Mouse (Mus musculus) neural tube, embryonic 14.5 days (tissue): ENCODE measurements around the gene Map7. TPM values are rescaled to one million over a fixed set of nuclear protein-coding genes. Genes with fewer than 3 reads are reported as not detected.

Source experiments
- ATAC-seq: fragments of 200-750 bp; cut with Nextera tagmentation; 2 replicates; pipeline ENCODE4 v1.8.0; 2017; ENCODE audit warnings: low read depth, mild to moderate bottlenecking, moderate TSS enrichment, moderate library complexity
- H3K27ac ChIP-seq: fragments of 300-500 bp; sonication (generic); 2 replicates; pipeline ENCODE4 v1.5.1; 2014; ENCODE audit warnings: low read depth, mild to moderate bottlenecking, control low read depth, low read length, moderate library complexity, mixed read lengths
- H3K27me3 ChIP-seq: fragments of 300-500 bp; sonication (generic); 2 replicates; pipeline ENCODE4 v1.6.1; 2014; ENCODE audit warnings: low read length; ENCODE audit not compliant: control insufficient read depth, insufficient read depth
- H3K36me3 ChIP-seq: fragments of 300-500 bp; sonication (generic); 2 replicates; pipeline ENCODE4 v1.6.1; 2014; ENCODE audit warnings: low read length, mixed read lengths; ENCODE audit not compliant: control insufficient read depth, insufficient read depth
- H3K4me1 ChIP-seq: fragments of 300-500 bp; sonication (generic); 2 replicates; pipeline ENCODE4 v1.6.1; 2014; ENCODE audit warnings: low read length; ENCODE audit not compliant: control insufficient read depth, insufficient read depth
- H3K4me2 ChIP-seq: fragments of 300-500 bp; sonication (generic); 2 replicates; pipeline ENCODE4 v1.6.1; 2014; ENCODE audit warnings: mild to moderate bottlenecking, low read depth, low read length, control low read depth
- H3K4me3 ChIP-seq: fragments of 300-500 bp; sonication (generic); 2 replicates; pipeline ENCODE4 v1.5.1; 2014; ENCODE audit warnings: low read depth, low read length, control low read depth, mixed read lengths
- H3K9ac ChIP-seq: fragments of 300-500 bp; sonication (generic); replicated peaks from 2 replicates; pipeline ENCODE4 v1.6.1; 2014; ENCODE audit warnings: low read depth, mild to moderate bottlenecking, control low read depth, low read length, mixed read lengths
- H3K9me3 ChIP-seq: fragments of 300-500 bp; sonication (generic); 2 replicates; pipeline ENCODE4 v1.6.1; 2016; ENCODE audit warnings: low read length; ENCODE audit not compliant: control insufficient read depth
- WGBS: fragments of 180-500 bp; shearing (Covaris S2); extraction: QIAGEN DNeasy Blood & Tissue Kit; methylation state at CpG from one replicate; pipeline ENCODE4 v1.1.7; 2014; 5-methylcytosine and 5-hydroxymethylcytosine counted together
- polyA plus RNA-seq: library from polyadenylated mRNA; unstranded; fragments of >200 nt; fragmentation: Nextera tagmentation; extraction: Ambion mirVana; gene quantifications from 2 replicates; pipeline ENCODE4 v1.2.1, GENCODE M21; 2014

Gene Map7
- polyA plus RNA-seq, 1 experiment from 2014 or later: 7.4 TPM

- no peak for ATAC-seq
- 80% methylated on average over 4 of the region's 4 CpGs for WGBS
- no peak overlapping the region for H3K27ac ChIP-seq
Observed at GRCm38 (mm10) chr10:20121981-20122380, 26.3 kb upstream of the Map7 start.

GRCm38 (mm10) chr10:20123401-20123800 lies 24.9 kb upstream of the Map7 start:
- ATAC-seq: no peak
- no peak overlapping the region for H3K4me3 ChIP-seq
- no peaks in the 10 kb centered on the region for H3K4me1 ChIP-seq
- H3K9ac ChIP-seq: no peak overlapping the region
- WGBS: 40% methylated on average over 9 of the region's 9 CpGs
- H3K9me3 ChIP-seq: no peaks in the 10 kb centered on the region
- H3K36me3 ChIP-seq: no peaks in the 10 kb centered on the region
- no peak overlapping the region for H3K27ac ChIP-seq
- H3K4me2 ChIP-seq: no peak overlapping the region
- H3K27me3 ChIP-seq: no peaks in the 10 kb centered on the region

More at GRCm38 (mm10) chr10:20121981-20122380, 26.3 kb upstream of the Map7 start:
- Histone ChIP-seq H3K9ac (no peak overlapping the region), H3K4me1 (no peaks in the 10 kb centered on the region), H3K4me3 (no peak overlapping the region), H3K9me3 (no peaks in the 10 kb centered on the region), H3K27me3 (no peaks in the 10 kb centered on the region), H3K4me2 (no peak overlapping the region), H3K36me3 (no peaks in the 10 kb centered on the region)

DNA sequence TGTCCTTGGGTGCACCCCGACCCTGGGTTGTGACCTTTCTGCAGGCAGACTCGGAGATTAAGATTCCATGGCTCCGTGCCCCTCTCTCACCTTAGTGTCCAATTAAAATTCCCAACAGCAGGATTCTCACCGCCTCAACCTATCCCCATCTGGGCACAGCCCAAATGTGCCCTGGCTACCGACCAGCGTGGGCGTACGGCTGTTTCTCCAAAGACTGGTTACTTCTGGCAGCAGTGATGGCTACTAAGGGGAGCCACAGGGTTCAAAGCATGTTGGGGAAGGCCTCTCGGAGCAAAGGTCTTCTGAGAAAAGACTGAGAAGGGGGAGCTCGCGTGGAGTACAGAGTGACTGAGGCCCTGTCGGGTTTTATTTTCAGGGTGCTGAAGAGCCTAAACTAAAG lies 23.7 kb upstream of the Map7 start:
- no peak for ATAC-seq
- H3K4me3 ChIP-seq: no peak overlapping the region
- no peaks in the 10 kb centered on the region for H3K27me3 ChIP-seq
- no peak overlapping the region for H3K9ac ChIP-seq
- H3K36me3 ChIP-seq: no peaks in the 10 kb centered on the region
- H3K4me1 ChIP-seq: no peaks in the 10 kb centered on the region
- H3K27ac ChIP-seq: no peak overlapping the region
- no peak overlapping the region for H3K4me2 ChIP-seq
- 89% methylated on average over 12 of the region's 12 CpGs for WGBS
- no peaks in the 10 kb centered on the region for H3K9me3 ChIP-seq

DNA sequence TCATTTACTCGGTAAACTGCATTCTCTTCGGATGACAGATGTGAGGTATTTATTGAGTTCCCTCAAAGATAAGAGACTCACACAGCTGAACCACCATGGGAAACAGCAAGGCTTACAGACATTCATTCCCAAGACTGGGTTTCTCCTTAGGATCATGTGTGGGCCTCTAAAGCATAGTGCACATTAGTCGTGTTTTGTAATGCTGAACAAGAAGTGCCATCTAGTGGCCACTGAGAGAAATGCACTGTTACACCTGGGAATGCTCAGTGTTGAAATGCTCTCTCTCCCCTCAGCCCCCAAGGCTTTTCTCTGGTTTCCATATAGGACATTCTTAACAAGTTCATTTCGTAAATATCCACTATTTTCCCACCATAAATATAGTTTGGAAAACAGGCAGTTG lies 23.0 kb upstream of the Map7 start:
- ATAC-seq: peak; percentile 89
- H3K27me3 ChIP-seq: no peaks in the 10 kb centered on the region
- no peak overlapping the region for H3K4me3 ChIP-seq
- no peaks in the 10 kb centered on the region for H3K4me1 ChIP-seq
- no peak overlapping the region for H3K27ac ChIP-seq
- WGBS: 48% methylated on average over 4 of the region's 4 CpGs
- no peaks in the 10 kb centered on the region for H3K9me3 ChIP-seq
- H3K4me2 ChIP-seq: no peak overlapping the region
- H3K36me3 ChIP-seq: no peaks in the 10 kb centered on the region
- H3K9ac ChIP-seq: no peak overlapping the region

- no peak overlapping the region for H3K9ac ChIP-seq
- H3K27me3 ChIP-seq: no peaks in the 10 kb centered on the region
- H3K27ac ChIP-seq: no peak overlapping the region
- WGBS: 84% methylated on average over 12 of the region's 12 CpGs
- no peaks in the 10 kb centered on the region for H3K4me1 ChIP-seq
- no peak overlapping the region for H3K4me3 ChIP-seq
- no peaks in the 10 kb centered on the region for H3K9me3 ChIP-seq
- ATAC-seq: no peak
- H3K36me3 ChIP-seq: no peaks in the 10 kb centered on the region
- no peak overlapping the region for H3K4me2 ChIP-seq
Observed at GRCm38 (mm10) chr10:20132933-20133652, 15.2 kb upstream of the Map7 start.

GRCm38 (mm10) chr10:20135350-20136058 lies 12.8 kb upstream of the Map7 start:
- H3K9ac ChIP-seq: no peak overlapping the region
- H3K36me3 ChIP-seq: no peaks in the 10 kb centered on the region
- no peak overlapping the region for H3K27ac ChIP-seq
- H3K27me3 ChIP-seq: no peaks in the 10 kb centered on the region
- no peaks in the 10 kb centered on the region for H3K9me3 ChIP-seq
- no peak for ATAC-seq
- H3K4me1 ChIP-seq: no peaks in the 10 kb centered on the region
- H3K4me2 ChIP-seq: no peak overlapping the region
- 81% methylated on average over 15 of the region's 15 CpGs for WGBS
- H3K4me3 ChIP-seq: no peak overlapping the region

DNA sequence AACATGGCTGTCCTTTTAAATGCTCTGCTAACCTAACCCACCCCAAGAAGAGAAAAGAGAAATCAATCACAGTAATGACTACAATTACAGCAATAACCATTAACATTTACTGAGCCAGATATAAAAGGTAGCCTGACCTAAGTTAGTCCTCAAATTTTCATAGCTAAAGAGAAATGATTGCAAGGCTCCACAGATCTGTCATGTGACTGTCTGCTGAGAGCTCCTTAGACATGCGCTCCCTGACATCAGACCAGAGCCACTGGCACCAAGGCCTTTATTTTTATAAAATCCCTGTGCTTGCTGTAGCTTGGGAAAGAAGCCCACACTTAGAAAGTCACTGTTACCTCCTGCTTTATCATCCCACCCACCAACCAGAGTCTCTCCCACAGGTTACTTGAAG lies 11.8 kb upstream of the Map7 start:
- Histone ChIP-seq H3K27ac (no peak overlapping the region), H3K9me3 (no peaks in the 10 kb centered on the region), H3K36me3 (no peaks in the 10 kb centered on the region), H3K27me3 (no peaks in the 10 kb centered on the region), H3K4me2 (no peak overlapping the region), H3K4me1 (no peaks in the 10 kb centered on the region), H3K4me3 (no peak overlapping the region), H3K9ac (no peak overlapping the region)
- no peak for ATAC-seq
- 92% methylated on average over 1 of the region's 1 CpGs for WGBS

DNA sequence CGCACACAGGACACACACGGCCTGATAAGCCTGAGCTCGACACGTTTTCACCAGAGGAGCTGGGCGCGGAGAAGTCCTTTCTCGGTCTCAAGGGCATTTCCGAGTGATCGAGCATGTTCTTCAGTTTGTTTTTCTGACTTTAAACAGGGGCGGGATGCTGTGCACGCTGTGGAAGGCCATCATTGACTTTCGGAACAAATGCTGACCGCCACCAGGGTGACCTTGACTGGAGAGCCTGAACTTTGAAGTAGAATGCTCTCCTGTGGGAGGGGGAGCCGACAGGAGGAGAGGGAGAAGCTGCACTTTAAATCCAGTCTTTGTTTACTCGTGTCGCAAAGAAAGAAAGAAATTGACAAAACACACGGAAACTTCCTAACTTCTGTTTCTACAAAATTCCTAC lies 6.9 kb upstream of the Map7 start:
- Histone ChIP-seq H3K9me3 (no peaks in the 10 kb centered on the region), H3K9ac (no peak overlapping the region), H3K4me3 (no peak overlapping the region), H3K36me3 (no peaks in the 10 kb centered on the region), H3K4me1 (no peaks in the 10 kb centered on the region), H3K27ac (no peak overlapping the region), H3K4me2 (no peak overlapping the region), H3K27me3 (no peaks in the 10 kb centered on the region)
- ATAC-seq: no peak
- 40% methylated on average over 17 of the region's 17 CpGs for WGBS

- no peak overlapping the region for H3K27ac ChIP-seq
- peak overlapping the region; percentile 67 for H3K4me3 ChIP-seq
- ATAC-seq: peak; percentile 77
- 0% methylated on average over 47 of the region's 58 CpGs for WGBS
- H3K9ac ChIP-seq: peak overlapping the region; percentile 59
- peak overlapping the region; percentile 92 for H3K4me2 ChIP-seq
- H3K4me1 ChIP-seq: 0 out of 2 replicates have a peak, but pooled peaks cover 2% of the 10 kb centered on the region
- H3K27me3 ChIP-seq: peaks cover 26% of the 10 kb centered on the region
- no peaks in the 10 kb centered on the region for H3K9me3 ChIP-seq
- no peaks in the 10 kb centered on the region for H3K36me3 ChIP-seq
Observed at GRCm38 (mm10) chr10:20148773-20149120, 476 bp downstream of the Map7 start.
